Mouse (Mus musculus) layer of hippocampus, postnatal 10 days (tissue): ENCODE results near the gene Fmnl3. TPM values are rescaled to one million over a fixed set of nuclear protein-coding genes. Genes with fewer than 3 reads are reported as not detected.

Source experiments
- DNase-seq, 2 experiments: peaks; one replicate each; pipeline ENCODE4 v3.0.0; 2021; ENCODE audit warnings: low spot score in 2 of 2
- long read RNA-seq: library from polyadenylated mRNA; stranded (forward); transcript quantifications from one replicate; pipeline ENCODE4 v2.0.0, GENCODE M21; 2023
- total RNA-seq, 2 experiments: library from RNA; stranded (reverse); gene quantifications; 2 replicates each; pipeline ENCODE4 v1.2.3; 2021

Fmnl3 gene
- 10 to 100 TPM; 13.8 to 18.0 TPM for total RNA-seq
- long read RNA-seq, full-length matches to known transcripts, result 1 of 3 reads
- long read RNA-seq, partial matches to known transcripts, result 2 of 3 reads
- long read RNA-seq, other reads (novel, unspliced or antisense), result 0 of 3 reads

- DNase-seq, result peak; percentile 100
These were observed at the start of gene Fmnl3 for GRCm38 (mm10) chr15:99370259-99370691. TSS of gene Fmnl3 (minus strand) at chr15:99370482.

GRCm38 (mm10) chr15:99417692-99418271 lies 47.5 kb upstream of the Fmnl3 start:
- no peak for DNase-seq

DNA sequence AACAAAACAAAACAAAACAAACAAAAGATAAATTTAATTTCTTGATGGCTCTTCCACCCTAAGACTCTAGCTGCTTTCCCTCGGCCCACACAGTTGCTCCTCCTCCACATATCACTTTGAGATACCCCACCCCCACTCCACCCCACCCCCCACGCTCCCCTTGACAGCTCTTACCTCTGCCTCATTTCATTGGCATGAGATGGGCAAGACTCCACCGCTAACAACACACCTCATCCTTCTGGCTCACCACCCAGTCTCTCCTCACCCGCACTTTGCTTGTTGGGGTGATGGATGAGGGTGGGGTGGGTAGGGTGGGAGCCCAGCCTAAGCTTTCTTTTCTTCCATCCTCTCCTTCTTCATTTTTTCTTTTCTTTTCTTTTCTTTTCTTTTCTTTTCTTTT lies 46.7 kb upstream of the Fmnl3 start:
- no peak for DNase-seq

GRCm38 (mm10) chr15:99416348-99416882 lies 46.1 kb upstream of the Fmnl3 start:
- peak; percentile 90 for DNase-seq

- peak; percentile 61 to 66 for DNase-seq
These were observed 45.5 kb upstream of the Fmnl3 start for GRCm38 (mm10) chr15:99415793-99416192.

DNA sequence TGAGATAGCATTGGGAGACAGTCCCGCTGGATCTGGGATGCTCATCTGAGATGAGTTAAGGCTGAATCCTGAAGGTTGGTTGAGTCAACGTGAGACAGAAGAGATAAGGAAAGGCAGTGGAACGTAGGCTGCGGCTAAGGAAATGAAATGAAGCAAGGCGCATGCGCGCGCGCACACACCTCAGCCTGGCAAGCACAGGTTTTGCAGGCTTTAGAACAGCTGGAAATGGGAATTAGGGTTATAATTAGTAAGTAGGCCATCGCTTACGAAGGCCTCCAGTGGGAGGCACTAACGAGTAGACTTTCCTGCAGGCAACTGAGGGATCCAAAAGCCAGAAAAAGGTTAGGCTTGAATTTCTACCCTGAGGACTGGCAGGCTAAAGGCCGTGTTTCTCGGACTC lies 41.5 kb upstream of the Fmnl3 start:
- no peak for DNase-seq

DNA sequence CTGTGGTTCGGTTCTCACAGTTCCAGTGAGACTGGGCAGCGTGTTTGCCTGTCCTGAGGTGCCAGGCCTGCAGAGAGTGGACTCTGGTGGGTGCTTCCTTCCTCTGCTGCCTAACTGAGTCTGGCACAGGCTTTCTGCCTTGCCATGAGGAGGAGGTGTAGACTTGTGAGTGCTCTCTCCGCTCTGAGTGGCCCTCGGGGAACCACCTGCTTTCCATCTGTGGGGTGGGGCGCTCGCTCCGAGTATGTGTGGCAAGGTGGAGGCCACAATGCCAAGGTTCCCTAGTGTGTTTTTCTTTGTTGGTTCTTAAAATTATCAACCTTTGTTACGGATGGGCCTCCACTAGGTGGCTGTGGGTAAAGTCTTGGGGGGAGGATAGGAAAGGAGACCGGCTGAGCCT lies 38.6 kb upstream of the Fmnl3 start:
- DNase-seq, result no peak

DNA sequence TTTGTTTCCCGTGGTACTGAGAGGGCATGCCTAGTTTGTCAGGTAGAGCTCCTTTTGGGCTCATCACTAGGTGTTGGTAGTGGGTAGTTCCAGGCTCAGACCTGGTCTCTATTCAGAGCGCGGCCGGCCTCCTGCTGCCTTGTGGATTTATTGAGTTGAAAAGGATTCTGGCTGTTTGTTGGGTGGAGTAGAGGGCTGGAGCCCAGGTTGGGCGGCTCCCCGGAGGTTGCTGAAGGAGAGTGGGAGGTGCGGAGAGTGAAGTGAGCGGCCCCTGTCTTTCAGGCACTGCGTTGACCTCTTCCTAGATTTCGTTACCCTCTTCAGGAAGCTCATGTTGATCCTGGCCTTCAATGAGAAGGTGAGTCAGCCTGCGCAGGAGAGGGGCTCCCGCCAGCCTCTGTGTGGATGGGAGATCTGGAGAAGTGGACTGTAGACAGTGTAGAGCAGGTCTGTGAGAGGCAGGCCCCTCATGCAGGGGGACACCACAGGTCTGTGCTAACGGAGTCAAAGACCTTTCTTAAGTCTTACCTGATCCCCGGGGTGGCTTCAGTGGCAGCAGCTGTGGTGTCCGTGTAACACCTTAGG lies 36.8 kb upstream of the Fmnl3 start:
- DNase-seq, result no peak

- no peak for DNase-seq
These were observed 34.9 kb upstream of the Fmnl3 start for GRCm38 (mm10) chr15:99405150-99405549.

GRCm38 (mm10) chr15:99403159-99403889 lies 33.0 kb upstream of the Fmnl3 start:
- no peak for DNase-seq

DNA sequence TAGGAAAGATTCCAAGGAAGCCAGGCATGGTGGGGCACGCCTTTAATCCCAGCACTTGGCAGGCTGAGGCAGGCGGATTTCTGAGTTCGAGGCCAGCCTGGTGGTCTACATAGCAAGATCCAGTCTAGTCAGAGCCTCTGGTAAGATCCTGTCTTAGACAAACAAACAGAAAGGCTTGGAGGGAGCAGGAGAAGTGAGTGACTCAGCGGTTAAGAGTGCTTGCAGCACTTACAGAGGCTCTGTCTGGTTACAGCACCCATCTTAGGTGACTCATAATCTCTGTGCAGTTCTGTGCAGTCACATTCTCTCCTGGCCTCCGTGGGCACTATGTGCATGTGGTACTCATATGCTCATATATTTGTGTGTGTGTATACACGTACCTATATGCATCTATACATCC lies 30.3 kb upstream of the Fmnl3 start:
- no peak for DNase-seq

DNA sequence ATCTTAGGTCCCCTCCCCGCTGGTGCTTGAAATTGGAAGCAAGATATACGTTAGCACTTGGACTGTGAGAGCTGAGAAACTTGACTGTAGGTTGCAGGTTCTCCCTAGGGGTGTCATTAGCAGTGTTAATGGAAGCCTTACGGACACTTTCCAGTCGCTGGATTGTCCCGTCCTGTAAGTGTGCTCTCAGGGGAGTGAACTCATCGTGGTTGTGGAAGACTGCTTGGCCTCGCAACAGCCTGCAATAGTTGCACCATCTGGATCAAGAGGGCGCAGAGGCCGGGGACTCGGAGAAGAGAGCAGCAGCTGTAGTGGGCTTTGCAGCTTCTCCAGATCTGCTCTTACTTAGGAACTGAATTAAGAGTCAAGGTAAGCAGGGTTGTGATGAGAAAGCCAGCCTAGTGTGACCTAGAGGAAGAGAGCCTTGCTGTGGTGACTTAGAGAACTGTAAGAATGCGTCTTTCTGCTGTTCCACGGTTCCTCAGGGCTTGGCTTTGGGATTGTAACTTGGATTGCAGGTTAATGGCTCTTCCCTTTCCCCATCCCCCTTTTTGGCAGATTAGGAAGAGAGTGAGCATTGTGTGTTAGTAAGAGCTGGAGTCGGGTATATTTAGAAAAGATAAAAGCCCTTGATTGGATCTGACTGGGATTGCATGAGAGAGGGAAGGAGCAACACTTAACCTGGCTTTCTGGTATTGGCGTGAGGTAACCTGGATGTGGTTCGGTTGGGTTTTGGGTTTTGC lies 29.4 kb upstream of the Fmnl3 start:
- DNase-seq, result no peak

GRCm38 (mm10) chr15:99397622-99398021 lies 27.3 kb upstream of the Fmnl3 start:
- no peak for DNase-seq

GRCm38 (mm10) chr15:99396875-99397274 lies 26.6 kb upstream of the Fmnl3 start:
- no peak for DNase-seq

DNA sequence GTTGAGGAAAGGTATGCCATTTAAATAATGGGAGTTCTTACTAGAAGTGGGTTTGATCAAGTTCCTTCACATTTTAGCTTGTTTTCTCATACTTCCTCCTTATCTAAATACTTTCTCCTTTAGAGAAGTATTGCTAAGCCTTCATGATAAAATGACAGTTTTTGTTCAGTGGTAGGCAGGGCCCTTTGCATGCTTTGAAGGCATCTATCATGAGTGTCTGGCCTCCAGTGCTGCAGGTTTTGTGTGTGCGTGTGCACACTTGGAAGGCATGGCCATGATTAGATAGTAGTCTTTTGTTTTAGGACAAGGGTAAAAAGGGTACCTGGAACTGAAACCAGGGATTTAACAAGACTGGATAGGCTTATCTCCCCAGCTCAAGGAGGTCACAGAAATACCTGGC lies 26.2 kb upstream of the Fmnl3 start:
- no peak for DNase-seq

DNA sequence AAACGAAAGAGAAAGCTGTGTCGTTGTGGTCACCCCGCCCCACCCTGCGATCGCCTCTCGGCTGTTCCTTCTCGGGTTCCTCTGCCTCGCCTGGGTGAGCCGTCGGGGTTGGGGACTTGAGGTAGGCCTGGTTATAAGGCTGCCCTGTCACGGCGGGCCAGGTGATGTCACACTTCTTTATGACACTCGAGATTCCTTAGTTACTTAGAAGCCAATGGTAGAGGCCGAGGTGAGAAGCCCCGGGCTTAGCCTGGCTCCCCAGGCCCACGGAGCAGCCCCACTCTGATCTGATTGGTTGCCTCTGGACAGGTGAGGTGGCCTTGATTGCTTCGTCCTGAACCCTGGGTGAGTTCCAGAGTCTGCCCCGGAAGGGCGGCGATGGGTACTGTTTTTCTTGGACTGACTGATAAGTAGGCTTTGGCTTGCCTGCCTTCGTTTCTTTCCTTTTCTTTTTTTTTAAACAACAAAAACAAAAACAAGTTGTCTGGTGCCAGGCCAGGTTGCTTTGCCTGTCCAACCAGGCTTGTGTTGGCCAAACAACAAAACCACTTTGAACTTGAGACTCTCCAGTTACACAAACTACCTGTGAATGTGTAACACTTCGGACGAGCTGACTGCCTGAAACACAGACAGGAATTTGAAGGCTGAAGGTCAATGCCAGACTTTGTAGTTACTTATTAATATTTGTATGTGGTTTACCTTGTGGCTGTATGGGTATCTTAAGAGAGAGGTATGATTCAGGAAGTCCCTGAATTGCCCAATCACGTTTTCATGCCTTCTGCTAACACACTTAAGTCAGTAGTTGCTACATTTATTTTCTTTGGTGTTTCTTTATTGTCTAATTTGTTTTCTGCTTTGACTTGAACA lies 23.3 kb upstream of the Fmnl3 start:
- no peak for DNase-seq

GRCm38 (mm10) chr15:99392486-99393385 lies 22.5 kb upstream of the Fmnl3 start, which contains the start of gene Tmbim6:
TSS of gene Tmbim6 (plus strand) at chr15:99392882.
- peak; percentile 98 to 99 for DNase-seq

- no peak for DNase-seq
These were observed 21.7 kb upstream of the Fmnl3 start for GRCm38 (mm10) chr15:99391975-99392374.
